Comparison of ENCODE assay signal across 30 mouse cellular contexts in genomic region chr3:81985100-81985499, GRCm38 (mm10). TPM values are rescaled to one million over a fixed set of nuclear protein-coding genes. Genes with fewer than 3 reads are reported as not detected.
DNase-seq lines count a peak whose midpoint lies in the region; ATAC-seq and TF ChIP-seq lines count a peak whose summit lies in the region.
"Had no signal": no experiment of that assay in that cellular context is flagged by ENCODE, and none has a peak within 500 bp of the region (broad histone marks: within the 10 kb centered on the region; RNA-seq: fewer than 3 reads in every experiment).

No protein-coding gene starts in this region.

- H3K4me2 ChIP-seq in liver, embryonic 12.5 days = no peak overlapping the region
- H3K4me2 ChIP-seq: embryonic facial prominence, embryonic 13.5 days; embryonic facial prominence, embryonic 15.5 days; forebrain, embryonic 15.5 days had no signal

- peaks cover 47% of the 10 kb centered on the region for H3K4me1 ChIP-seq in liver, adult 2 months (ENCODE audit: control insufficient read depth, insufficient read depth, low read length)
- peaks cover 5% of the 10 kb centered on the region; the same call in 1 of the 2 replicates for H3K4me1 ChIP-seq in liver, embryonic 12.5 days
- H3K4me1 ChIP-seq: embryonic facial prominence, embryonic 13.5 days; embryonic facial prominence, embryonic 15.5 days; forebrain, embryonic 15.5 days had no signal

- WGBS in liver, adult 2 months = 56% methylated on average over 1 of the region's 1 CpGs
- WGBS in liver, embryonic 12.5 days (ENCODE audit: insufficient replicate concordance) = 32% methylated on average over 1 of the region's 1 CpGs

- H3K4me3 ChIP-seq in layer of hippocampus, adult 2 months = no peak overlapping the region
- no peak overlapping the region for H3K4me3 ChIP-seq in liver, adult 2 months (ENCODE audit: insufficient read depth, low read depth, low read length)
- H3K4me3 ChIP-seq in liver, embryonic 12.5 days = no peak overlapping the region
- H3K4me3 ChIP-seq: embryonic facial prominence, embryonic 13.5 days; embryonic facial prominence, embryonic 15.5 days; erythroblast, embryonic 14.5 days; forebrain, embryonic 15.5 days had no signal

- no peak for ATAC-seq in liver, embryonic 12.5 days
- ATAC-seq in erythroid progenitor cell, adult 5-6 weeks (replicated peaks; ENCODE audit: low FRiP score, poor library complexity, severe bottlenecking) = no peak
- ATAC-seq: activated CD4-positive, CD25-positive, alpha-beta regulatory T cell, adult 4 months; forebrain, embryonic 15.5 days; forebrain, postnatal 0 days; Patski had no signal

- TF ChIP-seq CTCF in layer of hippocampus, adult 2 months (conservative IDR thresholded peaks at IDR 0.05) = no peak
- TF ChIP-seq CTCF in liver, adult 2 months (IDR thresholded peaks at IDR 0.05; ENCODE audit: low read depth, low read length) = no peak
- no peak for TF ChIP-seq CTCF in brain, embryonic 14.5 days (IDR thresholded peaks at IDR 0.05; ENCODE audit: borderline replicate concordance, extremely low read depth, insufficient read depth, insufficient read length)

- H3K9me3 ChIP-seq in liver, embryonic 12.5 days (replicated peaks) = no peaks in the 10 kb centered on the region
- H3K9me3 ChIP-seq: embryonic facial prominence, embryonic 13.5 days; embryonic facial prominence, embryonic 15.5 days; forebrain, embryonic 15.5 days had no signal

- peak in 1 of 2 experiments; percentile 41 for DNase-seq in layer of hippocampus, adult 2 months (ENCODE audit: low spot score in 2 of 2)
- DNase-seq in layer of hippocampus, postnatal 36 days = no peak
- no peak for DNase-seq in liver, adult 2 months (ENCODE audit: extremely low read depth, low read depth, low spot score)
- peak; percentile 47 for DNase-seq in brain, embryonic 14.5 days (ENCODE audit: low read depth)
- DNase-seq: adrenal gland, adult 8-10 months; adrenal gland, postnatal 14 days; adrenal gland, postnatal 36 days; cerebellum, adult 11 months; cerebellum, adult 18-20 months; cerebellum, adult 8-10 months; cerebellum, adult 9-11 months; cerebellum, postnatal 14 days; cerebellum, postnatal 36 days; embryo, embryonic 11 days; forebrain, postnatal 0 days had no signal

- H3K9ac ChIP-seq in liver, adult 2 months (ENCODE audit: low read depth, low read length) = no peak overlapping the region
- H3K9ac ChIP-seq in liver, embryonic 12.5 days = no peak overlapping the region
- H3K9ac ChIP-seq: embryonic facial prominence, embryonic 13.5 days; embryonic facial prominence, embryonic 15.5 days; forebrain, embryonic 15.5 days; forebrain, postnatal 0 days had no signal

- no peaks in the 10 kb centered on the region for H3K36me3 ChIP-seq in liver, adult 2 months (ENCODE audit: control insufficient read depth, insufficient read depth, low read length)
- H3K36me3 ChIP-seq in liver, embryonic 12.5 days = no peaks in the 10 kb centered on the region
- H3K36me3 ChIP-seq: embryonic facial prominence, embryonic 13.5 days; embryonic facial prominence, embryonic 15.5 days; forebrain, embryonic 15.5 days had no signal

- peak overlapping the region; percentile 78 for H3K27ac ChIP-seq in layer of hippocampus, adult 2 months
- H3K27ac ChIP-seq in liver, adult 2 months (replicated peaks; ENCODE audit: insufficient read depth, low read depth, low read length) = peak overlapping the region; percentile 57; the same call in 1 of the 2 replicates
- no peak overlapping the region for H3K27ac ChIP-seq in liver, embryonic 12.5 days
- H3K27ac ChIP-seq: embryonic facial prominence, embryonic 13.5 days; embryonic facial prominence, embryonic 15.5 days; forebrain, embryonic 15.5 days had no signal

- no peaks in the 10 kb centered on the region for H3K27me3 ChIP-seq in liver, adult 2 months (ENCODE audit: control insufficient read depth, insufficient read depth, low read length)
- H3K27me3 ChIP-seq in liver, embryonic 12.5 days (replicated peaks) = no peaks in the 10 kb centered on the region
- H3K27me3 ChIP-seq: embryonic facial prominence, embryonic 13.5 days; embryonic facial prominence, embryonic 15.5 days; forebrain, embryonic 15.5 days had no signal

- H3K79me2 ChIP-seq in liver, adult 2 months (ENCODE audit: control insufficient read depth, insufficient read depth, low read length) = no peaks in the 10 kb centered on the region

- no peak for TF ChIP-seq POLR2A in liver, adult 2 months (IDR thresholded peaks at IDR 0.05; ENCODE audit: extremely low read depth, insufficient read depth, low read length)
- no peak for TF ChIP-seq POLR2A in brain, embryonic 14.5 days (IDR thresholded peaks at IDR 0.05; ENCODE audit: borderline replicate concordance, extremely low read depth, insufficient read depth, insufficient read length, poor library complexity, severe bottlenecking)

RNA-seq across cellular contexts. Expression of gene Asic5, which starts 3.0 kb away (rescaled TPM):
- total RNA-seq in layer of hippocampus, adult 2 months (2021) = not detected
- total RNA-seq in layer of hippocampus, postnatal 36 days (2021) = not detected
- total RNA-seq in liver, adult 2 months (2014; rRNA removed) = 7.5 and 8.7 TPM in 2 replicates
- polyA plus RNA-seq in liver, adult 2 months (2012; rRNA removed) = 1.1 and 1.7 TPM in 2 replicates
- not detected in 2 replicates for polyA plus RNA-seq in liver, embryonic 12.5 days (2016; fragmentation: Nextera tagmentation; extraction: Ambion mirVana)
- polyA plus RNA-seq in brain, embryonic 14.5 days (2012; rRNA removed) = 0.07 TPM in 1 of 2 replicates, not detected in the other
- not detected in 2 replicates for total RNA-seq in erythroid progenitor cell, adult 5-6 weeks (2015; ENCODE audit: low replicate concordance)
- total RNA-seq in erythroid progenitor cell, adult 5-6 weeks (2017; ENCODE audit: low replicate concordance) = not detected in 2 replicates
- total RNA-seq: adrenal gland, adult 18-20 months; adrenal gland, adult 8-10 months; adrenal gland, postnatal 36 days; common myeloid progenitor, adult 5-6 weeks; ES-E14; forebrain, postnatal 0 days; MEL had no signal
- polyA plus RNA-seq: activated CD4-positive, CD25-positive, alpha-beta regulatory T cell, adult 4 months; C2C12; embryonic facial prominence, embryonic 11.5 days; embryonic facial prominence, embryonic 13.5 days; embryonic facial prominence, embryonic 15.5 days; erythroblast, embryonic 14.5 days; forebrain, embryonic 11.5 days; forebrain, embryonic 15.5 days; forebrain, postnatal 0 days; Patski had no signal

RNA-seq across cellular contexts. Expression of gene Tdo2, which starts 9.1 kb away (rescaled TPM):
- 10 to 100 TPM; 15.9 to 16.1 TPM for total RNA-seq in layer of hippocampus, adult 2 months (2021)
- 10 to 100 TPM; 17.0 to 17.5 TPM for total RNA-seq in layer of hippocampus, postnatal 36 days (2021)
- total RNA-seq in liver, adult 2 months (2014; rRNA removed) = 2,393 and 2,551 TPM in 2 replicates
- polyA plus RNA-seq in liver, adult 2 months (2012; rRNA removed) = 931 and 1,118 TPM in 2 replicates
- 0.12 and 0.17 TPM in 2 replicates for polyA plus RNA-seq in liver, embryonic 12.5 days (2016; fragmentation: Nextera tagmentation; extraction: Ambion mirVana)
- polyA plus RNA-seq in brain, embryonic 14.5 days (2012; rRNA removed) = 0.04 and 0.18 TPM in 2 replicates
- total RNA-seq in erythroid progenitor cell, adult 5-6 weeks (2015; ENCODE audit: low replicate concordance) = not detected in 2 replicates
- total RNA-seq in erythroid progenitor cell, adult 5-6 weeks (2017; ENCODE audit: low replicate concordance) = not detected in 2 replicates
- total RNA-seq: common myeloid progenitor, adult 5-6 weeks; ES-E14; MEL had no signal
- polyA plus RNA-seq: C2C12; embryonic facial prominence, embryonic 13.5 days; erythroblast, embryonic 14.5 days; forebrain, embryonic 11.5 days had no signal

RNA-seq across cellular contexts. Expression of gene Ctso, which starts 52.7 kb away (rescaled TPM):
- 10 to 100 TPM; 19.1 to 19.9 TPM for total RNA-seq in layer of hippocampus, adult 2 months (2021)
- total RNA-seq in layer of hippocampus, postnatal 36 days (2021) = 10 to 100 TPM; 15.4 to 18.0 TPM
- total RNA-seq in liver, adult 2 months (2014; rRNA removed) = 43.8 and 54.7 TPM in 2 replicates
- 14.3 and 15.3 TPM in 2 replicates for polyA plus RNA-seq in liver, adult 2 months (2012; rRNA removed)
- polyA plus RNA-seq in liver, embryonic 12.5 days (2016; fragmentation: Nextera tagmentation; extraction: Ambion mirVana) = 5.1 and 5.6 TPM in 2 replicates
- polyA plus RNA-seq in brain, embryonic 14.5 days (2012; rRNA removed) = 4.1 and 4.4 TPM in 2 replicates
- 7.1 and 9.0 TPM in 2 replicates for total RNA-seq in erythroid progenitor cell, adult 5-6 weeks (2015; ENCODE audit: low replicate concordance)
- total RNA-seq in erythroid progenitor cell, adult 5-6 weeks (2017; ENCODE audit: low replicate concordance) = 0.53 and 2.6 TPM in 2 replicates

Comparison
In these comparisons a context has a peak if more than half of its experiments do, and no peak if none do; other contexts are left out.
1. RNA of gene Tdo2, which starts 9.1 kb away (total RNA-seq): 2,393 to 2,551 TPM in liver, adult 2 months; 17.0 to 17.5 TPM in layer of hippocampus, postnatal 36 days, 15.9 to 16.1 TPM in layer of hippocampus, adult 2 months and not detected in erythroid progenitor cell, adult 5-6 weeks; every median in the first group is over 100 times any median in the second.